Mouse (Mus musculus) neutrophil, adult 5-6 weeks (primary cell): ENCODE measurements around the gene Lrriq1. TPM values are rescaled to one million over a fixed set of nuclear protein-coding genes. Genes with fewer than 3 reads are reported as not detected.

ENCODE experiments used
- ATAC-seq: fragments of 151-379, 151-347 bp; 2 replicates; pipeline ENCODE4 v1.8.0; 2017; ENCODE audit warnings: mild to moderate bottlenecking, moderate TSS enrichment; ENCODE audit not compliant: insufficient number of reproducible peaks, poor library complexity, low FRiP score, severe bottlenecking; ENCODE audit errors: extremely low read depth
- total RNA-seq: library from RNA; stranded (forward); fragments of 200-1000 nt; gene quantifications from 2 replicates; pipeline ENCODE4 v1.2.3, GENCODE M21; 2017

The Lrriq1 gene
- total RNA-seq, 1 experiment from 2014 or later: not detected

DNA sequence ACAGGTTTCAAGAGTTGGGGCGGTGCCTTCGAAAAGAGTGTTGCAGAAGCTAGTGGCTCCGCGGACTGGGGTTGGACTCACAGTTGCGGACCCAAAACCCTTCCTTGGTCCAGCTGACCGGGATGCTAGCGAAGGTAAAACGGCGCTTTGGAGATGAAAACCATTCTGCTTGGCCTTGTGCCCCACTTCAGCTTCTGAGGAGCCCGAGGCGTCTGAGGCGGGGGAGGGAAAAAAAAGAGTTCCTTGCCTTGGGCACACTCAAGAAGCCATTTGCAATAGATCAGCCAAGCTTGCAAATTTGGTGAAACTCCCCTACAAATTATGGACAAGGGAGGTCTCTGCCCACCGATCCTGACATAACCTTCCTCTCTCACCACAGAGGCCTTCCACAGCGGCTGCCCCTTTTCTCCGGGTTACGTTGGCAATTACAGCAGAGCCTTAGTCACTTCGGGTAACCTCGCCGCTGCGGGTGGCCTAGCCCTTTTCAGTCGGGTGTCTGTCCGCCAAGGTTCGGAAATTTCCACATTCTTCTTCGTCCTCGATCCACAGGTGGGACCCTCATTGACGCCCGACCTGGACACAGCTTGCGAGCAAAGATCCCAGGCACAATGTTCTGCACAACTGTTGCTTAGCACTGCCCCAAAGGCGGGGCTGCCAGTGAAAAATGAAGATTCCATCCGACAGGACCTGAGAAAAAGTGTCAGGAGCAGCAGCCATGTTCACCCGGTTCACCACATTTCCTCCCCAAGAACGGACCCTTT lies 206.2 kb downstream of the Lrriq1 start, which contains the start of gene Alx1:
Alx1 (minus strand) TSS at position 486 of the 761 bp plus-strand sequence.
- no peak for ATAC-seq

DNA sequence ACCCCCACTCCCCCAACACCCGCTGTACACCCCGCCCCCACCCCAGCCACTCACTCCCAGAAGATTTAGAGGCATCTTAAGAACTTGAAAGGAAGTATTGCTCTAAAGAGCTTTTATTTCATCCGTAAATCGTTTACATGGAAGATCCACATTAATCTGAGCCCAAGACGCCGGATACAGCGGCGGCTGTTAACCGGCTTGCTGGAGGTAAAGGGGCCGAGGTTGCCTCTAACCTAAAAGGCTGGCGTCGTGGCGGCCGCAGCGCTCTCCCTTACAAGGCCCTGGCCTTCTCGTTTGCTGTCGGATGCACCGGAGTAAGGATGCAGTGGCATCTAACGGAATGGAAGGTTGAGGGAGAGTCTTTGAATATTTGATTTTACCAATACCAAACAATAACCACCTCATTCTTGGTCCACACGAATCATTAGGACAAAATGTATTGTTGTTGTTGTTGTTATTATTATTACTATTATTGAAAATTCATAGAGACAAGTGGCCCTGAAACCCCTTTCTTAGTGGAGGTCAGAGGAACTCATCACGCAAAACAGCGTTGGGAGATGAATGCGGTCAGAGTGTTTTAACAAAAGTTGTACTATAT lies 206.9 kb downstream of the Lrriq1 start:
- ATAC-seq: no peak

- no peak for ATAC-seq
Measured at GRCm38 (mm10) chr10:103028253-103029131, 207.6 kb downstream of the Lrriq1 start.

DNA sequence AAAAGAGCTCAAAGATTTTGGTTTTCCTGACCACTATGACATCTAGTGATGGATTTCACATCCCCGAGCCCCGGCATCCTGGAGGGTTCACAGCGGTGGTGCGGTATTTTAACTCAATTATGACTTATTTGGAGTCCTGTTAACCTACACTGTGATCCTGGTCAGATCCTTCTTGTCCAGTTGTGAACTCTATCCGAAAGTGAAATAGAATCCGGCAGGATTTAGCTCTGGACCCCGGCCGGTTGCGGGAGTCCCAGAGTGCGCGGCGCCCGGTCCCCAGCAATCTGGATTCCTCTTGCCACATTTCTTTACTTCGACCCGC lies 208.2 kb downstream of the Lrriq1 start:
- ATAC-seq: no peak

GRCm38 (mm10) chr10:103027226-103027930 lies 208.7 kb downstream of the Lrriq1 start:
- ATAC-seq: no peak

DNA sequence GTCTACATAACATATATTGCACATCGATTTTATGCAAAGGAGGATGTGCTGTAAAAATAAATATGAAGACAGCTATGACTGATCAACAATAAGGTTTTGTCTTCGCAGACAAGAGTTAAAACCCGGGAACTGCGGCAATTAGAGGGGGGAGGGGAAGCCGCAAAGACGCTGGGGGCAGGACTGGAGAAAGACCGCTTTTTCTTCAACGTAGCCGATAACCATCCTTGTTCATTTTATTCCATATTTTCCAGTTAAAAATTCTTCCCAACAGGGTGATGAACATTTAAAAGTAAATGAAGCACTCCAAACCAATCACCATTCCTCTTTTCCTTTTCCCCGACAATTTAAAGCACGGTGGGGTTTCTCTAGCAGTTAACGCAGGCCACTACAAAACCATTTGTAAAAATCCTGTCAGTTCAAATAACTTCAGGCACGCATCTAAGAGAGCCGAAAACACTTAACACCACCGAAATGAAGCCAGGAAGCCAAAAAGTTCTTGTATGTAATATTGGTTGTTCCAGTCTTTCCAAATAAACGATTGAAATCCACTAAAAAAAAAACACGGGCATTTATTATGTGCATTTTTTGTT lies 209.4 kb downstream of the Lrriq1 start:
- ATAC-seq: no peak

DNA sequence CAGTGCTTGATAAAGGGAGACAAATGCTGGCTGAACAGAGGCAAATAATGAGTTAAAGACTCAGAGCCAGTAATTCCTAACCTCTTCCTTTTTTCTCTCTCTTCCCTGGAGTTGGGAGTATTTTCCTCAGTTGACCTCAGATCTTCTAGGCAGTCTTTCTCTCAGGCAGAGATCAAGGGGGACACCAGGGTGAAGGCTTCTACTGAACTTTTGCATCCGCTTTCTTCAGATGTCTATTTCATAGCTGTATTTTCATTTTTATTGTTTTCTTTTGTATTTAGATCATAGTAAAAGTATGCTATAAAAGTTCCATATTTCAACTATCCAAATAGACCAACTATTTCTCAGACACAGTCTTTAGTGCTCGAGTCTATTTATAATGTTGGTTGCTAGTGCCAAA lies 233.6 kb downstream of the Lrriq1 start:
- ATAC-seq: no peak

GRCm38 (mm10) chr10:103000902-103001301 lies 235.2 kb downstream of the Lrriq1 start:
- no peak for ATAC-seq

GRCm38 (mm10) chr10:102999584-102999983 lies 236.5 kb downstream of the Lrriq1 start:
- no peak for ATAC-seq

Other genes with a start within 250 kb of the Lrriq1 start
- not detected in 2 replicates for gene Alx1, start 206.1 kb downstream of the Lrriq1 start, total RNA-seq
- not detected in 2 replicates for gene Slc6a15, start 131.5 kb upstream of the Lrriq1 start, total RNA-seq